Mouse (Mus musculus) inflammation-experienced regulatory T-cells, adult 6 months (primary cell): ENCODE measurements around the gene Tssk3. TPM values are rescaled to one million over a fixed set of nuclear protein-coding genes. Genes with fewer than 3 reads are reported as not detected.
"Not testable (repeated sequence)": the region's sequence is repeated elsewhere in the genome, so short reads cannot be mapped to it uniquely, and the experiment has no call there.

ENCODE experiments used
- ATAC-seq: one replicate; pipeline ENCODE4 v1.8.0; 2017
- polyA plus RNA-seq, 3 experiments: library from polyadenylated mRNA; unstranded; fragments of 100-300 nt; shearing (Covaris generic); gene quantifications; one replicate each; pipeline ENCODE4 v1.2.1; 2017

The Tssk3 gene
- polyA plus RNA-seq, 3 experiments from 2014 or later: not detected

- ATAC-seq: peak; percentile 74
Observed at GRCm38 (mm10) chr4:129500607-129501566, 10.1 kb upstream of the Tssk3 start.

GRCm38 (mm10) chr4:129500017-129500416 lies 9.2 kb upstream of the Tssk3 start:
- ATAC-seq: no peak

GRCm38 (mm10) chr4:129498941-129499340 lies 8.1 kb upstream of the Tssk3 start:
- no peak for ATAC-seq

- peak; percentile 65 for ATAC-seq
Observed at GRCm38 (mm10) chr4:129496631-129497030, 5.8 kb upstream of the Tssk3 start.

- no peak for ATAC-seq
Observed at GRCm38 (mm10) chr4:129495672-129496562, 5.1 kb upstream of the Tssk3 start.

- no peak for ATAC-seq
Observed at GRCm38 (mm10) chr4:129494681-129495080, 3.9 kb upstream of the Tssk3 start.

GRCm38 (mm10) chr4:129481090-129481489 lies 9.7 kb downstream of the Tssk3 start:
- ATAC-seq: no peak

GRCm38 (mm10) chr4:129479863-129480262 lies 11.0 kb downstream of the Tssk3 start:
- ATAC-seq: no peak

GRCm38 (mm10) chr4:129476047-129476446 lies 14.8 kb downstream of the Tssk3 start:
- ATAC-seq: no peak

GRCm38 (mm10) chr4:129464286-129464815 lies 26.5 kb downstream of the Tssk3 start:
- no peak for ATAC-seq

- no peak for ATAC-seq
Observed at GRCm38 (mm10) chr4:129463097-129464059, 27.4 kb downstream of the Tssk3 start.

GRCm38 (mm10) chr4:129462118-129462517 lies 28.7 kb downstream of the Tssk3 start:
- ATAC-seq: no peak

- ATAC-seq: peak; percentile 98
Observed at GRCm38 (mm10) chr4:129461183-129461960, 29.4 kb downstream of the Tssk3 start, which contains the start of gene Bsdc1. Gene Bsdc1 (plus strand): TSS chr4:129461581.

GRCm38 (mm10) chr4:129460827-129461182 lies 30.0 kb downstream of the Tssk3 start:
- no peak for ATAC-seq

GRCm38 (mm10) chr4:129459726-129460125 lies 31.1 kb downstream of the Tssk3 start:
- ATAC-seq: no peak

- not testable (repeated sequence) for ATAC-seq
Observed at GRCm38 (mm10) chr4:129457311-129457710, 33.5 kb downstream of the Tssk3 start.

- ATAC-seq: no peak
Observed at GRCm38 (mm10) chr4:129456126-129456525, 34.7 kb downstream of the Tssk3 start.

GRCm38 (mm10) chr4:129455265-129455664 lies 35.6 kb downstream of the Tssk3 start:
- ATAC-seq: peak; percentile 85

GRCm38 (mm10) chr4:129451471-129452169 lies 39.2 kb downstream of the Tssk3 start:
- ATAC-seq: no peak

- no peak for ATAC-seq
Observed at GRCm38 (mm10) chr4:129450851-129451250, 40.0 kb downstream of the Tssk3 start.
